Comparison of ENCODE assay signal across 7 mouse cellular contexts in genomic region chr7:45644183-45644582, GRCm38 (mm10). TPM values are rescaled to one million over a fixed set of nuclear protein-coding genes. Genes with fewer than 3 reads are reported as not detected.
DNase-seq lines count a peak whose midpoint lies in the region; ATAC-seq lines count a peak whose summit lies in the region.

No protein-coding gene starts in this region.

- peak overlapping the region; percentile 86 for H3K27ac ChIP-seq in forebrain, embryonic 13.5 days
- H3K27ac ChIP-seq in hindbrain, embryonic 14.5 days: peak overlapping the region; percentile 86
- H3K27ac ChIP-seq in limb, embryonic 12.5 days: peak overlapping the region; percentile 84
- peak overlapping the region; percentile 57 for H3K27ac ChIP-seq in neural tube, embryonic 14.5 days (ENCODE audit: low read depth, low read length)

- ATAC-seq in forebrain, embryonic 13.5 days: peak; percentile 39
- no peak; the same call in 1 of the 2 replicates for ATAC-seq in hindbrain, embryonic 14.5 days (ENCODE audit: low FRiP score)
- peak; percentile 3; the same call in 1 of the 2 replicates for ATAC-seq in limb, embryonic 12.5 days (ENCODE audit: insufficient number of reproducible peaks, insufficient read depth, low FRiP score, low TSS enrichment, low read depth)
- ATAC-seq in neural tube, embryonic 14.5 days (ENCODE audit: low read depth): peak; percentile 42
- no peak for ATAC-seq in activated CD4-positive, CD25-positive, alpha-beta regulatory T cell, adult 4 months

- peaks cover 30% of the 10 kb centered on the region for H3K4me1 ChIP-seq in forebrain, embryonic 13.5 days
- H3K4me1 ChIP-seq in hindbrain, embryonic 14.5 days (replicated peaks; ENCODE audit: control insufficient read depth, insufficient read depth, low read length): peaks cover 21% of the 10 kb centered on the region
- peaks cover 38% of the 10 kb centered on the region for H3K4me1 ChIP-seq in limb, embryonic 12.5 days (replicated peaks)
- H3K4me1 ChIP-seq in neural tube, embryonic 14.5 days (ENCODE audit: control insufficient read depth, insufficient read depth, low read length): peaks cover 14% of the 10 kb centered on the region

- DNase-seq in ES-CJ7 (ENCODE audit: low read depth, low spot score) (peak; percentile 62), ZHBTc4 (ENCODE audit: low read depth, low spot score) (peak; percentile 69)
- DNase-seq in hindbrain, embryonic 14.5 days (ENCODE audit: low spot score): peak; percentile 60

- peak overlapping the region; percentile 87 for H3K4me2 ChIP-seq in forebrain, embryonic 13.5 days
- H3K4me2 ChIP-seq in hindbrain, embryonic 14.5 days (replicated peaks): peak overlapping the region; percentile 67
- H3K4me2 ChIP-seq in limb, embryonic 12.5 days: peak overlapping the region; percentile 64
- peak overlapping the region; percentile 59 for H3K4me2 ChIP-seq in neural tube, embryonic 14.5 days (ENCODE audit: low read depth, low read length)

- H3K9ac ChIP-seq in forebrain, embryonic 13.5 days: peak overlapping the region; percentile 65
- H3K9ac ChIP-seq in hindbrain, embryonic 14.5 days: peak overlapping the region; percentile 56
- peak overlapping the region; percentile 52 for H3K9ac ChIP-seq in limb, embryonic 12.5 days (replicated peaks)
- peak overlapping the region; percentile 46; the same call in 1 of the 2 replicates for H3K9ac ChIP-seq in neural tube, embryonic 14.5 days (replicated peaks; ENCODE audit: low read depth, low read length)

- no peaks in the 10 kb centered on the region for H3K9me3 ChIP-seq in forebrain, embryonic 13.5 days (replicated peaks)
- H3K9me3 ChIP-seq in hindbrain, embryonic 14.5 days (ENCODE audit: control insufficient read depth, low read length): no peaks in the 10 kb centered on the region
- H3K9me3 ChIP-seq in limb, embryonic 12.5 days: no peaks in the 10 kb centered on the region
- no peaks in the 10 kb centered on the region for H3K9me3 ChIP-seq in neural tube, embryonic 14.5 days (ENCODE audit: control insufficient read depth, low read length)

- 0 out of 2 replicates have a peak, but pooled peaks cover 7% of the 10 kb centered on the region for H3K27me3 ChIP-seq in forebrain, embryonic 13.5 days
- no peaks in the 10 kb centered on the region for H3K27me3 ChIP-seq in hindbrain, embryonic 14.5 days (ENCODE audit: control insufficient read depth, insufficient read depth, low read length)
- H3K27me3 ChIP-seq in limb, embryonic 12.5 days: peaks cover 9% of the 10 kb centered on the region; the same call in 1 of the 2 replicates
- no peaks in the 10 kb centered on the region for H3K27me3 ChIP-seq in neural tube, embryonic 14.5 days (ENCODE audit: control insufficient read depth, insufficient read depth, low read length)

- no peaks in the 10 kb centered on the region for H3K36me3 ChIP-seq in forebrain, embryonic 13.5 days (ENCODE audit: poor library complexity, severe bottlenecking)
- no peaks in the 10 kb centered on the region for H3K36me3 ChIP-seq in hindbrain, embryonic 14.5 days (replicated peaks; ENCODE audit: control insufficient read depth, insufficient read depth)
- H3K36me3 ChIP-seq in limb, embryonic 12.5 days: no peaks in the 10 kb centered on the region
- no peaks in the 10 kb centered on the region for H3K36me3 ChIP-seq in neural tube, embryonic 14.5 days (ENCODE audit: control insufficient read depth, insufficient read depth, low read length)

- WGBS in forebrain, embryonic 13.5 days: 1% methylated on average over 18 of the region's 18 CpGs
- WGBS in hindbrain, embryonic 14.5 days: 3% methylated on average over 18 of the region's 18 CpGs
- WGBS in limb, embryonic 12.5 days: 4% methylated on average over 18 of the region's 18 CpGs
- 2% methylated on average over 18 of the region's 18 CpGs for WGBS in neural tube, embryonic 14.5 days

- peak overlapping the region; percentile 48 for H3K4me3 ChIP-seq in forebrain, embryonic 13.5 days
- H3K4me3 ChIP-seq in hindbrain, embryonic 14.5 days (replicated peaks; ENCODE audit: low read length): peak overlapping the region; percentile 34
- H3K4me3 ChIP-seq in limb, embryonic 12.5 days (replicated peaks): peak overlapping the region; percentile 39
- peak overlapping the region; percentile 20 for H3K4me3 ChIP-seq in neural tube, embryonic 14.5 days (ENCODE audit: low read depth, low read length)

RNA-seq across cellular contexts. Expression of gene Mamstr, which starts 4.4 kb away (rescaled TPM):
- 1.8 and 3.8 TPM in 2 replicates for polyA plus RNA-seq in forebrain, embryonic 13.5 days (2015; fragmentation: Nextera tagmentation; extraction: Ambion mirVana)
- polyA plus RNA-seq in hindbrain, embryonic 14.5 days (2014; fragmentation: Nextera tagmentation; extraction: Ambion mirVana): 3.0 and 3.1 TPM in 2 replicates
- polyA plus RNA-seq in limb, embryonic 12.5 days (2016; fragmentation: Nextera tagmentation; extraction: Ambion mirVana): 5.7 and 5.9 TPM in 2 replicates
- polyA plus RNA-seq in neural tube, embryonic 14.5 days (2014; fragmentation: Nextera tagmentation; extraction: Ambion mirVana): 2.6 and 3.0 TPM in 2 replicates
- not detected for polyA plus RNA-seq in activated CD4-positive, CD25-positive, alpha-beta regulatory T cell, adult 4 months (2017; shearing (Covaris generic))

RNA-seq across cellular contexts. Expression of gene Rasip1, which starts 16.9 kb away (rescaled TPM):
- polyA plus RNA-seq in forebrain, embryonic 13.5 days (2015; fragmentation: Nextera tagmentation; extraction: Ambion mirVana): 5.7 TPM in 2 replicates
- polyA plus RNA-seq in hindbrain, embryonic 14.5 days (2014; fragmentation: Nextera tagmentation; extraction: Ambion mirVana): 17.2 and 18.3 TPM in 2 replicates
- 11.7 and 13.4 TPM in 2 replicates for polyA plus RNA-seq in limb, embryonic 12.5 days (2016; fragmentation: Nextera tagmentation; extraction: Ambion mirVana)
- polyA plus RNA-seq in neural tube, embryonic 14.5 days (2014; fragmentation: Nextera tagmentation; extraction: Ambion mirVana): 12.8 and 14.2 TPM in 2 replicates
- under 1 TPM in 1 of 2 experiments, not detected in 1; 0.50 TPM for polyA plus RNA-seq in activated CD4-positive, CD25-positive, alpha-beta regulatory T cell, adult 4 months (2017; shearing (Covaris generic))

RNA-seq across cellular contexts. Expression of gene Fut2, which starts 22.0 kb away (rescaled TPM):
- polyA plus RNA-seq in forebrain, embryonic 13.5 days (2015; fragmentation: Nextera tagmentation; extraction: Ambion mirVana): 0.25 TPM in 1 of 2 replicates, not detected in the other
- polyA plus RNA-seq in hindbrain, embryonic 14.5 days (2014; fragmentation: Nextera tagmentation; extraction: Ambion mirVana): 0.07 and 0.11 TPM in 2 replicates
- 0.15 TPM in 2 replicates for polyA plus RNA-seq in limb, embryonic 12.5 days (2016; fragmentation: Nextera tagmentation; extraction: Ambion mirVana)
- 0.15 and 0.51 TPM in 2 replicates for polyA plus RNA-seq in neural tube, embryonic 14.5 days (2014; fragmentation: Nextera tagmentation; extraction: Ambion mirVana)
- polyA plus RNA-seq in activated CD4-positive, CD25-positive, alpha-beta regulatory T cell, adult 4 months (2017; shearing (Covaris generic)): not detected

RNA-seq across cellular contexts. Expression of gene Izumo1, which starts 22.6 kb away (rescaled TPM):
- 0.10 TPM in 1 of 2 replicates, not detected in the other for polyA plus RNA-seq in forebrain, embryonic 13.5 days (2015; fragmentation: Nextera tagmentation; extraction: Ambion mirVana)
- polyA plus RNA-seq in hindbrain, embryonic 14.5 days (2014; fragmentation: Nextera tagmentation; extraction: Ambion mirVana): not detected in 2 replicates
- 0.13 and 0.17 TPM in 2 replicates for polyA plus RNA-seq in limb, embryonic 12.5 days (2016; fragmentation: Nextera tagmentation; extraction: Ambion mirVana)
- polyA plus RNA-seq in neural tube, embryonic 14.5 days (2014; fragmentation: Nextera tagmentation; extraction: Ambion mirVana): not detected in 2 replicates
- polyA plus RNA-seq in activated CD4-positive, CD25-positive, alpha-beta regulatory T cell, adult 4 months (2017; shearing (Covaris generic)): not detected

RNA-seq across cellular contexts. Expression of gene Fut1, which starts 27.1 kb away (rescaled TPM):
- polyA plus RNA-seq in forebrain, embryonic 13.5 days (2015; fragmentation: Nextera tagmentation; extraction: Ambion mirVana): not detected in 2 replicates
- not detected in 2 replicates for polyA plus RNA-seq in hindbrain, embryonic 14.5 days (2014; fragmentation: Nextera tagmentation; extraction: Ambion mirVana)
- polyA plus RNA-seq in limb, embryonic 12.5 days (2016; fragmentation: Nextera tagmentation; extraction: Ambion mirVana): not detected in 2 replicates
- not detected in 2 replicates for polyA plus RNA-seq in neural tube, embryonic 14.5 days (2014; fragmentation: Nextera tagmentation; extraction: Ambion mirVana)
- not detected for polyA plus RNA-seq in activated CD4-positive, CD25-positive, alpha-beta regulatory T cell, adult 4 months (2017; shearing (Covaris generic))

Comparison
In these comparisons a context has a peak if more than half of its experiments do, and no peak if none do; other contexts are left out.
1. ATAC-seq: peak in forebrain, embryonic 13.5 days (single experiment), limb, embryonic 12.5 days (single experiment) and neural tube, embryonic 14.5 days (single experiment); none in hindbrain, embryonic 14.5 days (single experiment) and activated CD4-positive, CD25-positive, alpha-beta regulatory T cell, adult 4 months (single experiment).
2. Peak in every context shown above with its lines, with median percentiles within 50 percentile points of each other: DNase-seq, H3K27ac ChIP-seq, H3K4me2 ChIP-seq, H3K4me3 ChIP-seq and H3K9ac ChIP-seq.